Mouse (Mus musculus): ENCODE results near the gene Cma2.

GRCm38 (mm10) chr14:55946269-55946969 is 4.4 kb upstream of the Cma2 start:
- TF ChIP-seq POLR2A (IDR thresholded peaks at IDR 0.05; ENCODE audit: insufficient read depth, low read depth, low read length) (no peak), CTCF (IDR thresholded peaks at IDR 0.05; ENCODE audit: insufficient read depth, low read depth, low read length) (no peak)

Measured in olfactory bulb, adult 2 months (tissue).